Mouse (Mus musculus) G1E (cell line): ENCODE results near the gene Ppard.

Experiments
- CTCF ChIP-seq: IDR thresholded peaks from 2 replicates; pipeline ENCODE4 v1.5.1; 2012; ENCODE audit warnings: low read depth, low read length, inconsistent platforms, mixed read lengths
- GATA1 ChIP-seq: IDR thresholded peaks from 2 replicates; pipeline ENCODE4 v1.6.1; 2012; ENCODE audit warnings: borderline replicate concordance, low read length, inconsistent platforms, mixed read lengths
- GATA2 ChIP-seq: IDR thresholded peaks from 2 replicates; pipeline ENCODE4 v1.6.1; 2012; ENCODE audit warnings: low read depth, low read length, inconsistent platforms, borderline replicate concordance
- POLR2AphosphoS5 ChIP-seq: IDR thresholded peaks from 2 replicates; pipeline ENCODE4 v1.6.1; 2012; ENCODE audit warnings: low read depth, low read length, inconsistent platforms; ENCODE audit not compliant: insufficient replicate concordance

DNA sequence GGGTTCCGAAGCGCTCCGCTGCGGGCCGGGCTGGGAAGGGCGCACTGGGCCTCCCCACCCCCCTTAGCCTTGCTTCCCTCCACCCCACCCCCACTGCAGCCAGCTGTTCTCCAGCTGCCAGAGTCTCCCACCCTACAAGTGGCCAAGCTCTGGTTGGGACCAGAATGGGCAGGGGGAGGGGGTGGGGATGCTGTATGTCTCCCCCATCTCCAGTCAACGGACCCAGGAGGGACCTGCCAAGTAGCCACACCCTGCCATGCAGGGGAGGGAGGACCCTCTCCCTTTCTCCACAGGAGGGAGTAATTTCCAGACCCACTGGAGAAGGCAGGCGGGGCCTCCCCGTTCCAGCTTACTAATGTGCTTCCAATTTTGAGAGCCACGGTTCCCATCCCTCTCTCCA is 113.4 kb downstream of the Ppard start:
- TF ChIP-seq CTCF (no peak), GATA1 (no peak), GATA2 (no peak), POLR2AphosphoS5 (no peak)
